Mouse (Mus musculus): ENCODE results near the gene Btbd19. TPM values are rescaled to one million over a fixed set of nuclear protein-coding genes. Genes with fewer than 3 reads are reported as not detected.

Btbd19 gene
- total and polyA plus RNA-seq, 3 experiments = 2.9 to 6.6 (median 3.2) TPM

DNA sequence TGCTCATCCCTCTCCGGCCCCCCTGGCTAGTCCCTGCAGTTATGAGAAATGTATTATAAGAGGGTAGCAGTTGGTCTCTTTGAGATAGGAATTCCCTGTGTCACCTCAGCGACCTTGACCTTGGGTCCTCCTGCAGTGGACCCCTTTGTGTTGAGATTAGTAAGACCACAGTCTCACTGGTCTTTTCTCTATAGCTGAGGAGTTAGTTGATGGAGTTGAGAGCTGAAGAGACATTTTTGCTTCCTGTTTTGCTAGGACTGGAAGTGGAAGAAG is 26.8 kb downstream of the Btbd19 start:
- Histone ChIP-seq H3K36me3 (ENCODE audit: control insufficient read depth, insufficient read depth, low read length) (no peaks in the 10 kb centered on the region), H3K9ac (ENCODE audit: low read depth, low read length) (no peak overlapping the region), H3K4me3 (no peak overlapping the region), H3K4me1 (ENCODE audit: control insufficient read depth, insufficient read depth, low read length) (peaks cover 6% of the 10 kb centered on the region), H3K27ac (no peak overlapping the region), H3K79me2 (replicated peaks; ENCODE audit: control insufficient read depth, insufficient read depth, low read length) (no peaks in the 10 kb centered on the region), H3K27me3 (ENCODE audit: control insufficient read depth, insufficient read depth, low read length) (0 out of 2 replicates have a peak, but pooled peaks cover 2% of the 10 kb centered on the region)
- intact Hi-C loops (cut with DNase I) = loop anchor here (5.0 kb wide), 1 partner anchor 39 kb away; no protein-coding TSS in a partner anchor
- WGBS = 79% methylated on average over 2 of the region's 2 CpGs
- TF ChIP-seq CTCF (IDR thresholded peaks at IDR 0.05) = no peak
- no peak for TF ChIP-seq EP300 (IDR thresholded peaks at IDR 0.05; ENCODE audit: insufficient read depth, low read depth, low read length)
- TF ChIP-seq POLR2A (IDR thresholded peaks at IDR 0.05; ENCODE audit: insufficient read depth, low read depth, low read length) = no peak
- no peak for DNase-seq

DNA sequence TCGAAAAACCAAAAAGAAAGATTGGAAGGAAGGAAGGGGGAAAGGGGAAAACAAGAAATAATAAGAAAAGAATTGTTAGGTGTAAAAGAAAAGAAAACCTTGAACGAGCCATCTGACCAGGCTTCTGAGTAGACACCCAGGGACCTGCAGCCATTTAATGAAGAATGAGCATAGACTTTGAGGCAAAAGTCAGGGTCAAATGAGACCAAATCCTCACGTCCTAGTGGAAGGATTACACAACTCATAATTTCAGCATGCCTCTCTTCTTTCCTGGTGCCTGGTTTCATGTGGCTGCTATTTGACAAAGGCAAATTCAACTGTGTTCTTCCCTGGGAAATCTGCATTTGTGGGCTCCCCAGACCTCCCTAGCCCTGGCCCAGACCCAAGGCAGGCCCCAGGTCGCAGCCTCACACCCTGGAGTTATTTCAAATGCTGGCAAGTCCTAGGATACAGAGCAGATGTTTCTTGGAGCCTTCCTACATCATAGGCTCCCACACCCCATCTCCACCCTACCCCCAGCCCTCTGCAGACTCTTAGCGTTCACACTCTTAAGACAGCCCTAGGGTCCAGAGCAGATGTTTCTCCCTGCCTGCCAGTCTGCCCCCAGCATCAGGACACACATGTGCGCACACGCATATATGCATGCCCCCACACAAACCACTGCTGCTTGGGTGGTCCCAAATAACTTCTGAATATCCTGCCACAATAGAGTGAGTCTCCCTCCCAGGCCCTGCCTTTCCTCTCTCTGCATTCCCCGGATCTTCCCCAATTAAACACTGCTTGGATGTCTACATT is 27.4 kb downstream of the Btbd19 start:
- H3K9ac ChIP-seq (ENCODE audit: low read depth, low read length) = no peak overlapping the region
- DNase-seq = peak in 1 of 2 experiments; percentile 8
- H3K79me2 ChIP-seq (replicated peaks; ENCODE audit: control insufficient read depth, insufficient read depth, low read length) = no peaks in the 10 kb centered on the region
- 0 out of 2 replicates have a peak, but pooled peaks cover 2% of the 10 kb centered on the region for H3K27me3 ChIP-seq (ENCODE audit: control insufficient read depth, insufficient read depth, low read length)
- no peak overlapping the region for H3K4me3 ChIP-seq
- peaks cover 6% of the 10 kb centered on the region for H3K4me1 ChIP-seq (ENCODE audit: control insufficient read depth, insufficient read depth, low read length)
- no peaks in the 10 kb centered on the region for H3K36me3 ChIP-seq (ENCODE audit: control insufficient read depth, insufficient read depth, low read length)
- H3K27ac ChIP-seq = no peak overlapping the region; the same call in 1 of the 2 replicates
- intact Hi-C loops (cut with DNase I) = loop anchor here (5.0 kb wide), 1 partner anchor 39 kb away; no protein-coding TSS in a partner anchor
- WGBS = 66% methylated on average over 8 of the region's 8 CpGs
- TF ChIP-seq CTCF (IDR thresholded peaks at IDR 0.05) = no peak
- TF ChIP-seq EP300 (IDR thresholded peaks at IDR 0.05; ENCODE audit: insufficient read depth, low read depth, low read length) = no peak
- TF ChIP-seq POLR2A (IDR thresholded peaks at IDR 0.05; ENCODE audit: insufficient read depth, low read depth, low read length) = no peak

DNA sequence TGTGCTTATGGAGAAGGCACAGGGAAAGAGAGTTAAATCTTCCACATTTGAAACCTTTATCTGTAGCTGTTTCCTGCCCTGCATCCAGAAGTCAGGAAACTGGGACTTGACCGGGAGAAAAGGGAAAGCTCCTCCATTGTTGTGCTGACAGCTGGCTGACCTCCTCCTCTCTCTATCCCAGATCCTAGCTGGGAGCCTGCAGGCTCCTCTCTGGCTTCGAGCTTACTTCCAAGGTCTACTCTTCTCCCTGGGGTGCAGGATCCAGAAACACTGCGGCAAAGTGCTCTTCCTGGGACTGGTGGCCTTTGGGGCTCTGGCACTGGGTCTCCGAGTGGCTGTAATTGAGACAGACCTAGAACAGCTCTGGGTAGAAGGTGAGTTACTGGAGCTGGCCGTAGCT is 28.9 kb downstream of the Btbd19 start:
- peaks cover 6% of the 10 kb centered on the region for H3K4me1 ChIP-seq (ENCODE audit: control insufficient read depth, insufficient read depth, low read length)
- H3K36me3 ChIP-seq (ENCODE audit: control insufficient read depth, insufficient read depth, low read length) = no peaks in the 10 kb centered on the region
- peak overlapping the region; percentile 60 for H3K27ac ChIP-seq
- intact Hi-C loops (cut with DNase I) = loop anchor here (5.0 kb wide), 1 partner anchor 41 kb away; no protein-coding TSS in a partner anchor
- H3K27me3 ChIP-seq (ENCODE audit: control insufficient read depth, insufficient read depth, low read length) = 0 out of 2 replicates have a peak, but pooled peaks cover 2% of the 10 kb centered on the region
- WGBS = 16% methylated on average over 5 of the region's 5 CpGs
- TF ChIP-seq POLR2A (IDR thresholded peaks at IDR 0.05; ENCODE audit: insufficient read depth, low read depth, low read length) = no peak
- no peak for TF ChIP-seq CTCF (IDR thresholded peaks at IDR 0.05)
- TF ChIP-seq EP300 (IDR thresholded peaks at IDR 0.05; ENCODE audit: insufficient read depth, low read depth, low read length) = no peak
- peak; percentile 13 to 37 for DNase-seq
- peak overlapping the region; percentile 67 for H3K9ac ChIP-seq (ENCODE audit: low read depth, low read length)
- H3K79me2 ChIP-seq (replicated peaks; ENCODE audit: control insufficient read depth, insufficient read depth, low read length) = no peaks in the 10 kb centered on the region
- peak overlapping the region; percentile 56 for H3K4me3 ChIP-seq

DNA sequence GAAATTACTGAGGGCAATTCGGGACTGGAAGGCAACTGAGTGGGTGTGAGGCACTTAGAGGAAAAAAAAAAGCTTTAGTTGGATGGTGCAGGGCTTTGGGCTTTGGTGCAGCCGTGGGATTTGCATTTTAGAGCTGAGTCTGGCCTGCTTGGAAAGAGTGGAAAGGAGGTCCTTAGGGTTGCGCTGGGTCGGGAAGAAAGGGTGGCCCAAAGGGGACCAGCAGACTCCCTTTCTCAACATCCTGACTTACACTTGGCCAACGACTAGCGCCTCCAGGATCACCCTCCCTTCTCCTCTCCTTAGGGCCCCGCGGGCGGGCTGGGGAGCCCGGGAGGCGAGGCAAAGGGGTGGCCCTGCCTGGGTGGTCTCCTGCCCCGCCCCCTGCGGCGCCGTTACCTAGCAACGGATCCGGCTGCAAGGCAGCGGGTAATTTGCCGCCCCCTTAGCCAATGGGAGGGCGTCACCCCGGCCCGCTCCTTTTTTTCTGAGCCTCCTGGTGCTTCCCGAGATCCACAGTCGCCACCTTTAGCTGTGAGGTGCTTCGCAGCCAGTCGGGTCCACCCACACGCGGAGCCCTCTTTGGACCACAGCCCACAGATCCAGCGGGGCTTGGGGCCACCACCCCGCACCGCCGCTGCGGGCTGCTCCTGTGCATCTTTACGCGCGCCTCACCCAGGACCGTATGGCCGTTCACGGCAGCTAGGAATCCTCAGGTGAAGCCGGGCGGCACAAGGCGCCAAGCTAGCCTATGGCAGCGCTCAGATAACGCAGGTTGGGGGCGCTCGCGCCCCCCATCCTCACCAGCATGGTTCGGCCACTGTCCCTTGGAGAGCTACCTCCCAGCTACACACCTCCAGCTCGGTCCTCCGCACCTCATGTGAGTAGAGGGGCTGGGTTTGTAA is 29.7 kb downstream of the Btbd19 start, which contains the start of gene Ptch2:
Gene Ptch2 (plus strand): TSS at position 525 of the 902 bp plus-strand sequence.
- DNase-seq = peak; percentile 80 to 83
- Histone ChIP-seq H3K4me1 (ENCODE audit: control insufficient read depth, insufficient read depth, low read length) (peaks cover 6% of the 10 kb centered on the region), H3K36me3 (ENCODE audit: control insufficient read depth, insufficient read depth, low read length) (no peaks in the 10 kb centered on the region), H3K79me2 (replicated peaks; ENCODE audit: control insufficient read depth, insufficient read depth, low read length) (no peaks in the 10 kb centered on the region), H3K9ac (ENCODE audit: low read depth, low read length) (peak within 1 kb of the TSS; percentile 67), H3K27me3 (ENCODE audit: control insufficient read depth, insufficient read depth, low read length) (0 out of 2 replicates have a peak, but pooled peaks cover 2% of the 10 kb centered on the region), H3K27ac (peak within 1 kb of the TSS; percentile 60), H3K4me3 (peak within 1 kb of the TSS; percentile 56)
- intact Hi-C loops (cut with DNase I) = loop anchor here (5.0 kb wide), 1 partner anchor 41 kb away; no protein-coding TSS in a partner anchor
- TF ChIP-seq CTCF (IDR thresholded peaks at IDR 0.05) (0 out of 2 replicates have a peak, but pooled peaks have one; percentile 11), POLR2A (IDR thresholded peaks at IDR 0.05; ENCODE audit: insufficient read depth, low read depth, low read length) (no peak), EP300 (IDR thresholded peaks at IDR 0.05; ENCODE audit: insufficient read depth, low read depth, low read length) (no peak)
- 3% methylated on average over 50 of the region's 50 CpGs for WGBS

DNA sequence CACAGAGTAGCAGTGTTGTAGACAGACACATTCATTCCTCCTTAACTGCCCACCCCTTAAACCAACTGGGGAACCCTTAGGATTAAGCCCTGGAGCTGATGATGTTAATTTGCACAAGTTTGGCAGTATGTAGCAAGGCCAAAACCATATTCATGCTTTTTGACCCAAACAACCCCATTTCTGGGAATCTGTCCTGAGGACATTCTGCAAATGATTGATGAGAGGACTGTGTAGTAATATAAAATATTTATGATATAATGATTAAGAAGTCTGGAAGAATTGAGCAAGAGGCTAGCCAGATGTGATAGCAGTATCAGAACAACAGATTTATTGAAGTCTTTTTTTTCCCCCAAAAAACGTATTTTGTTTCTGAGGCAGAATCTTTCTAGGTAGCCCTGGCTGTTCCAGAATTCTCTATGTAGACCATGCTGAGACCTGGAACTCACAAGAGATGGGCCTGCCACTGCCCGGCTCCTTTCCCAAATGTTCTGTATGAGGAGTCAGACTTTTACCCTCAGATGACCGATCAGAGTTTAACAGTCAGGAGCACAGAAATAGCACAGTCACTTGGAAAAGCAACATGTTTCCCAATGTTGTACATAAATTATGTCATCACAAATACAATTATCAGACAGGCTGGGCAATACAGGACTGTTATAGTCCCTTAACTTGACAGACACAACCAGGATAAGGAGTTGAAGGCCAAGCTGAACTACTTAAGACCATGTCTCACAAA is 30.7 kb downstream of the Btbd19 start:
- H3K79me2 ChIP-seq (replicated peaks; ENCODE audit: control insufficient read depth, insufficient read depth, low read length) = no peaks in the 10 kb centered on the region
- intact Hi-C loops (cut with DNase I) = loop anchor here (5.0 kb wide), 1 partner anchor 43 kb away; no protein-coding TSS in a partner anchor
- no peak overlapping the region for H3K9ac ChIP-seq (ENCODE audit: low read depth, low read length)
- H3K4me3 ChIP-seq = no peak overlapping the region
- H3K4me1 ChIP-seq (ENCODE audit: control insufficient read depth, insufficient read depth, low read length) = peaks cover 4% of the 10 kb centered on the region
- 79% methylated on average over 3 of the region's 3 CpGs for WGBS
- no peak overlapping the region; the same call in 1 of the 2 replicates for H3K27ac ChIP-seq
- TF ChIP-seq POLR2A (IDR thresholded peaks at IDR 0.05; ENCODE audit: insufficient read depth, low read depth, low read length) (no peak), EP300 (IDR thresholded peaks at IDR 0.05; ENCODE audit: insufficient read depth, low read depth, low read length) (no peak), CTCF (IDR thresholded peaks at IDR 0.05) (no peak)
- no peak for DNase-seq
- no peaks in the 10 kb centered on the region for H3K36me3 ChIP-seq (ENCODE audit: control insufficient read depth, insufficient read depth, low read length)
- H3K27me3 ChIP-seq (ENCODE audit: control insufficient read depth, insufficient read depth, low read length) = 0 out of 2 replicates have a peak, but pooled peaks cover 2% of the 10 kb centered on the region

Measured in heart, adult 2 months (tissue).